Mouse (Mus musculus) bone marrow macrophage, adult 2 months (primary cell): ENCODE measurements around the gene Nup214.

ENCODE experiments used
- CTCF ChIP-seq: IDR thresholded peaks from 2 replicates; pipeline ENCODE4 v1.5.1; 2012; ENCODE audit warnings: low read depth, mild to moderate bottlenecking, low read length, moderate library complexity
- POLR2A ChIP-seq: IDR thresholded peaks from 2 replicates; pipeline ENCODE4 v1.6.1; 2012; ENCODE audit warnings: mild to moderate bottlenecking, low read depth, low read length, borderline replicate concordance

- no peak for TF ChIP-seq CTCF
- TF ChIP-seq POLR2A: no peak
Observed at GRCm38 (mm10) chr2:32061722-32062505, 87.7 kb downstream of the Nup214 start.
